Mouse (Mus musculus) gastrocnemius, postnatal 10 days (tissue): ENCODE measurements around the gene Pgm5. TPM values are rescaled to one million over a fixed set of nuclear protein-coding genes. Genes with fewer than 3 reads are reported as not detected.
A peak's percentile ranks its signal among the peaks of the same experiment; 100 is the strongest.

Experiments
- DNase-seq: peaks from one replicate; pipeline ENCODE4 v3.0.0; 2021; ENCODE audit warnings: mixed read lengths
- total RNA-seq, 2 experiments: library from RNA; stranded (reverse); gene quantifications; 2 replicates each; pipeline ENCODE4 v1.2.3; 2021

Gene Pgm5
- total RNA-seq, 2 experiments from 2014 or later: 27.3 to 29.5 TPM

DNA sequence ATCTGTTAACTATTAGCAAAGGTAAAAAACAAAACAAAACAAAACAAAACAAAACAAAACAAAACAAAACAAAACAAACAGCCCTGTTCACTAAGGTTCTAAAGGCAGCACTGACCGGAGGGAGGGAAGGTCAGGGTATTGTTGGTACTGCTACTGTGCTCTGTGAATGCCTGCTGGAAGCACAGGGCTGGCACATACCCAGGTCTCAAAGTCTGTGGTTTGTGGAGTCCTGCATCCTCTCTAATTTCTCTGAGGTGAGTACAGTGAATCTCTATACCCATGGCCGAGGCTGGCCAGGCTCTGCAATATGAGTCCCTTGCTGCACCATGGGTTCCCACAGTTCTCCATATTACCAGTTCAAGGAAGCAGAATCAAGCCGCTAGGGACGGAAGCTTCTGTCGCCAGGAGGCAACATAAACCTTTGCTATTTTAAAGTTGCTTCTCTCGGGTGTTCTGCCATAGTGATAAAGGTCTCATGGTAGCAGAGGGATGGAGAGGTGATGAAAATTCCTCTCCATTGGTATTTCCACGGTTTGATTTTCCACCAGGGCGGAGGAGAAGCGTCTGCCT, 208.3 kb downstream of the Pgm5 start:
- DNase-seq: no peak

GRCm38 (mm10) chr19:24652342-24653019, 209.2 kb downstream of the Pgm5 start:
- DNase-seq: no peak

GRCm38 (mm10) chr19:24651595-24651994, 210.1 kb downstream of the Pgm5 start:
- DNase-seq: no peak

DNA sequence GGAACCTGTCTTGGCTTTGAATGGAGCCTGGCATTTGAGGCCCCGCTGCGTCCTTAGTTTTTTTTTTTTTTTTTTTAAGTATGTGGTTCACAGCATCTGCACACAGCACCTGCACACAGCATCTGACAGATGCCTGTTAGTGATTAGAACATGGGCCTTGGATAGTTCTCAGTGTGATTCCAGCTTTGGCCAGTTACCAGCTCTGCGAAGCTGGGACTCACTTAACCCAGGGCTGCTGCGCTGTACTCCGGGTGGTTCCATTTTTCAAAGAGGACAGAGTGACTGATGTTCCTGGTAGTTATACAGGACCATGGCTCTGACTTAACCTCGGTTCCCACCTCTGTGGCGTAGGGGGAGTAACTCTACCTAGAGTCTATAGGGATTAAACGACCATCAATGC, 211.2 kb downstream of the Pgm5 start:
- no peak for DNase-seq

DNA sequence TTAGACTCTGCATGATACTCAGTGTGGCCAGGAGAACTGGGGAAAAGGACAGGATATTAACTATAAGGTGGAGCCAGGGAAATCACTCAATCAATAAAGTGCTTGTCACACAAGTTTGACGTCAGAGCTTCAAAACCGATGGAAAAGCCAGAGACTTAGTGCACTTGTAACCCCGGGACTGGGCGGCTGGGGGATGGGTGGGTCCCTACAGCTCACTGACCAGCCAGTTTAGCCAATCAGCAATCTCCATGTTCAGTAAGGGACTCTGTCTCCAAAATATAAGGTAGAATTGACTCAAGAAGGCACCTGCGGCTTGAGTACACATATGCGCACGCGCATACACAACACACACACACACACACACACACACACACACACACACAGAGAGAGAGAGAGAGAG, 213.6 kb downstream of the Pgm5 start:
- no peak for DNase-seq

DNA sequence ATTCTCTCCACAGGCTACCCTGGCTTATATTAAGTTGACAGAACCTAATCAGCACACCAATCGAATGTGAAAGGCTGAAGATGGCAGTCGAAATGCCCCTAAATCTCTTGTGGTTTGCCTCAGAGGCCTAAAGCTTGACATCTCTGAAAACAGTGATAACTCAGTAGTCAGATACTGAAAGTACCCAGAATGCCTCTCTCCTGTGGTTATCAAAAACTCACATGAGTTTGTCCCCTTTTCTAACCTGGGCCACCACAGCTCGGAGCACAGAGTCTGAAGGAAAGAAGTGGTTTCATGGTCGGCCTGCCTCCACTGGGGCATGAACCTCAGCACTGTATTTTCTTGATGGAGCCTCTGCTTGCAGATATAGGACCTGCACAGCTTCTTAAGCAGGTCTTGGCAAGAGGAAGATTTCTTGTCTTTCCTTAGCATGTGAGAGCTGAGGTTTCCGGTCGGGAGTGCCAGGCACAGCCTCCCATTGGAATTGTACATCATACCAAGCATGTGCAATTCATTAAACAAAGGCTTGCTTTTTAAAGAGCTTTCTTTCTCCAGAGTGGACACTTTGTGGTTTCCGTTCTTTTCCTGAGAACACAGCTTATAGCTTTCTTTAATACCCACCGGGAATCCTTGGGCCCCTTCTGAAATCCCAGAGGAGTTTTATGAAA, 215.4 kb downstream of the Pgm5 start:
- no peak for DNase-seq

GRCm38 (mm10) chr19:24644971-24645370, 216.7 kb downstream of the Pgm5 start:
- DNase-seq: no peak

DNA sequence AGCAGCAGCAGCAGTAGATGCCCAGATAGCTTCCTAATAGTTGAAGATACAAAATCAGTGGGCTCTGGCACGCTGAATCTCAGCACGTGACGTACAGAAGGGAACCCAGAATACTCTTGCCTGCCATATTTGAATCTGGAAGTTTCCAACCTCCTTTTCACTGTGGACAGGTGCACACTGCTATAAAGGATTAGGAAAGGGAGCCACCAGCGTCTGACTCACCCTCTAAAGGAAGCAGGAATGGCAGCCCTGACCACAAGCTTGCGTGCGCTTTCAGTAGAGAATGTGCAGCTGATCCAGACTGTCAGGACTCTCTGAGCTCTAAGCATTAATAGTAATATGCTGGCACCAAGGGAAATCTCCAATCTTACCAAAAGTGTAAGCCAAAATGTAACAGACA, 220.7 kb downstream of the Pgm5 start:
- no peak for DNase-seq

GRCm38 (mm10) chr19:24637988-24638387, 223.7 kb downstream of the Pgm5 start:
- DNase-seq: no peak

- DNase-seq: no peak
Observed at GRCm38 (mm10) chr19:24636616-24637015, 225.0 kb downstream of the Pgm5 start.

DNA sequence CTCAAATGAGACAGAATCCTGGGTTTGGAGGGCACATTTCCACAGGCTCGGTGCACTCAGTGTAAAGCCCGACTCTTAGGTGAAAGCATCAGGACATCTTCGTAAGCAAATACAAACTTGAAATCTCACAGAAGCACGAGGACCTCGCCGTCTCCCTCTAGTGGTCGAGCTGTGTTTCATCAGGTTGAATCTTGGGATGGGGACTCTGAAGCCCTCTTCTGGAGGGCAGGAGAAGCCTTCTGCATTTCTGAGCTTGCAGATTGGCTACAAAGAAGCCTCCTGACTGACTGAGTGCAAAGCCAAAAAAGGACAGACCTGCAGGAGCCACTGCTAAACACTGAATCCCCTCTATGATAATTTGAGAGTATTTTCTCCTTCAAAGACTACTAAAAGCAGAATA, 227.1 kb downstream of the Pgm5 start:
- DNase-seq: peak; percentile 71

Other genes with a start within 250 kb of the Pgm5 start
- gene Tmem252, start 187.8 kb downstream of the Pgm5 start, total RNA-seq: under 1 TPM; 0.05 TPM
- 100 to 1,000 TPM; 367 to 503 TPM for gene Gm10053, start 13.8 kb upstream of the Pgm5 start, total RNA-seq
- gene Foxd4, start 39.3 kb upstream of the Pgm5 start, total RNA-seq: not detected
- 10 to 100 TPM; 12.1 to 14.1 TPM for gene Cbwd1, start 99.8 kb upstream of the Pgm5 start, total RNA-seq
- 1 to 10 TPM; 4.3 to 5.1 TPM for gene Dock8, start 137.7 kb upstream of the Pgm5 start, total RNA-seq